Mouse (Mus musculus) heart, adult 2 months (tissue): Measurements from ENCODE around the gene Nr1h4.
"Not testable (repeated sequence)": the region's sequence is repeated elsewhere in the genome, so short reads cannot be mapped to it uniquely, and the experiment has no call there.

Experiments used
- CTCF ChIP-seq: fragments of 200-600 bp; IDR thresholded peaks from 2 replicates; pipeline ENCODE4 v1.8.1; 2022; ENCODE audit warnings: antibody characterized with exemption, mild to moderate bottlenecking, moderate library complexity
- EP300 ChIP-seq: fragments of 200-500 bp; IDR thresholded peaks from 2 replicates; pipeline ENCODE4 v1.6.1; 2011; ENCODE audit warnings: low read depth, low read length, control low read depth; ENCODE audit not compliant: insufficient read depth
- POLR2A ChIP-seq: fragments of 200-500 bp; IDR thresholded peaks from 2 replicates; pipeline ENCODE4 v1.6.1; 2011; ENCODE audit warnings: mild to moderate bottlenecking, low read depth, low read length, control low read depth; ENCODE audit not compliant: insufficient read depth

DNA sequence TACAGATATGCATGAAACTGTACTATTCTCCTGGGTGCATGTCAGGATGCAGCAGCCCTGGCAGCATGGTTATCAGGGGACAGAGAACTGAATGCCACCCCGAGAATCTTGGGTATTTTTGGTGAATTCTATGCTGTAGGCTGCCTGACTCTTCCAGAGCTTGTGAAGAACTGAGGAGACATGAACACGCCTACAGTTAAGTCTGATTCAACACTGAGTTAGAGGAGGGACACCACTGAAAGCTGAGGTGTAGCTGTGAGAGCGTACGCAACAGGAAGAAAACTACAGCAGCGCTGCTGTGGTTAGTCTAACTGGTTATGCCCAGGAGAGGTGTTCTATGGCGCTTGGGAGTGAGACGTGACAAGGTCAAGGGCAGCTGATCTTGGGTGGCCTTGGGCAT, 20.5 kb upstream of the Nr1h4 start:
- not testable (repeated sequence) for TF ChIP-seq CTCF, POLR2A, EP300
